Mouse (Mus musculus): Measurements from ENCODE around the gene Tmem216. TPM values are rescaled to one million over a fixed set of nuclear protein-coding genes. Genes with fewer than 3 reads are reported as not detected.

The Tmem216 gene
- polyA plus RNA-seq (2014; fragmentation: Illumina TruSeq; extraction: RNeasy Lipid Tissue Mini Kit (QIAGEN cat#74804); ENCODE audit: low read depth, low replicate concordance), result 3.7 TPM

DNA sequence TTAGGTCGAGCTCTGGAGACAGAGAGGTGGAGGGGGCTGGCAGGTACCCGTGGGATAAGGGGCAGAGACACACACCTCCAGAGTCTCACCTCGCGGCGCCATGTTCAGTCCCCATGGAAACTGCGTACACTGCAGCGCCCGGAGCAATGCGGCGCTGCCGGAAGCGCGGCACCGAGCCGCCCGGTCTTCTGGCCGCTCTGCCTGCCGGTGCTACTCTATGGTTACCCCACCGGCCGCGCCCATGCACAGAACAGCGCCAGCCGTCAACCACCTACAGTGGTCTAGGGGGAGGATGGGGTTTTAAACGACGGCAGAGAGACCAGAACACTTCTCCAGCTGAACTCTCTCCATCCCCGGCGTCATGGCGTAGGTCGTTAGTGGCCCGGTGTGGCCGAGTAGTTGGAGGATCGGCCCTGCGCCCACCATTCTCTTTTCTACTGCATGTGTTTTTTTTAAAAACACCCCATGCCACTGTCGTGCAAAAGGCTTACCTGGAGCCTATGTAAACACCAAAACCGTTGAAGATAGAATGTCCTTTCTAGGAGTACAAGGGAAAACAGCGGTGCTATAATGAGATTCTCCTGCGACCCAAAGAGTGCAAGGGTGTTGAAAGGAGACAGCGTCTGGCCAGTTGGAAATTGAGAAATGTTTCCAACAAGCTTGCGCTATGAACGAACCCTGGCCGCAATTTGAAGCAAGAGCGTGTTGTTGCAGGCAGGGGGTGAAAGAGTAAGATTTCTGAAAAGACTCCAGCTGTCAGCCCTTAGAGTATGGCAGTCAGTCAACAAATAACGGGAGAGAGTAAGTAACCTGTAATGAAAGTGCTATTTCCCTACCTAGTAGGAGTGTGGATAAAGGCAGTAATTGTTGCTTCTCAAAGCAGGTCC lies at the start of gene Tmem216:
TSS of gene Tmem216 (minus strand) at position 615 of the 887 bp plus-strand sequence.

GRCm38 (mm10) chr19:10605293-10605900 lies 49.4 kb upstream of the Tmem216 start, which contains the start of the genes Ddb1 and Tkfc:
TSS of gene Ddb1 (plus strand) at chr19:10605327.
TSS of gene Tkfc (minus strand) at chr19:10605654.

DNA sequence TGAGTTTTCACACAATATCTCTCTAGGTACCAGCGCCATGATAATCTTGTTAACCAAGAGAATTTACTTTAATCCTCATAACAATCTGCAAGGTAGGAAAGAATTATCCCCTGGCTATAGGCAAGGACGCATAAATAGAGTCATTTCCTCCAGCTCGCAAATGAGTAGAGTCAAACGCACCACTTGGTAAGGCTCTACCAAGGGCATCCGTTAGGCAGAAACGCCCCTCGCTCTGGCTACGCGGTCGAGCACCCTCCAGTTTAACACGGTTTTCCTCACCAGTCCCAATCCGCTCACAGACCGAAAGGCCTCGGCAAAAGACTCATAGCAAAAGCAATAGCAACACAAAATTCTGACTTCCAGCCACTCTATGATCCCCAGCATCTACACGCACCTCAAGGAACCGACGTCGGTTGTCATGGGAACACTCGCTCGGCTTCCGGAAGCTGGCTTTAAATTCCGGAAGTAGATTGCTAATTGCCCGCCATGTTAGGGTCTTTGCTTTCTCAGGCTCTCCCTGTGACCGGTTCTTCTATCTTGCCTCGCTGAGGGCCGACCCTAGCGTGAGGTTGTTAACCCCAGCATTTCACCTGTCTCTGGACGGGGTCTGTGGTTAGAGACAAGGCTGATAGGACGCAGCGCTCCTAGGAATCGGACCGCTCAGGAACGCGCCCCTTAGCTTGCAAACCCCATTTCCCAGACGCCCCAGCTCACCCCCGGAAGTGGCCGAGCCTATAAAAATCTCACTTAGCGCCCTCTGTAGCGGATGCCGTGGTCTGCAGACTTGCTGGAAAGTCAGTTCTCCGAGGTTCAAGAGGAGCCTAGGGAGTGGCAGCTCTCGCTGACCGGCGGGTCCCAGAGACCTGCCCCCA lies 20.9 kb upstream of the Tmem216 start, which contains the start of the genes Cyb561a3 and Tmem138:
TSS of gene Cyb561a3 (plus strand) at position 483 of the 872 bp plus-strand sequence.
TSS of gene Tmem138 (minus strand) at position 673 of the 872 bp plus-strand sequence.

GRCm38 (mm10) chr19:10525910-10526309 lies 30.1 kb downstream of the Tmem216 start, which contains the start of gene Sdhaf2:
TSS of gene Sdhaf2 (minus strand) at chr19:10526142.

GRCm38 (mm10) chr19:10525106-10525901 lies 30.7 kb downstream of the Tmem216 start, which contains the start of gene Cpsf7:
TSS of gene Cpsf7 (plus strand) at chr19:10525266.

Other genes with a start within 250 kb of the Tmem216 start
- 10.9 TPM for gene Syt7, start 167.1 kb downstream of the Tmem216 start, polyA plus RNA-seq (2014; fragmentation: Illumina TruSeq; extraction: RNeasy Lipid Tissue Mini Kit (QIAGEN cat#74804); ENCODE audit: low read depth, low replicate concordance)
- gene Lrrc10b, start 98.8 kb downstream of the Tmem216 start, polyA plus RNA-seq (2014; fragmentation: Illumina TruSeq; extraction: RNeasy Lipid Tissue Mini Kit (QIAGEN cat#74804); ENCODE audit: low read depth, low replicate concordance), result not detected
- not detected for gene Ppp1r32, start 73.3 kb downstream of the Tmem216 start, polyA plus RNA-seq (2014; fragmentation: Illumina TruSeq; extraction: RNeasy Lipid Tissue Mini Kit (QIAGEN cat#74804); ENCODE audit: low read depth, low replicate concordance)
- gene Cpsf7, start 31.0 kb downstream of the Tmem216 start, polyA plus RNA-seq (2014; fragmentation: Illumina TruSeq; extraction: RNeasy Lipid Tissue Mini Kit (QIAGEN cat#74804); ENCODE audit: low read depth, low replicate concordance), result 84.1 TPM
- gene Sdhaf2, start 30.1 kb downstream of the Tmem216 start, polyA plus RNA-seq (2014; fragmentation: Illumina TruSeq; extraction: RNeasy Lipid Tissue Mini Kit (QIAGEN cat#74804); ENCODE audit: low read depth, low replicate concordance), result 62.6 TPM
- gene Cyb561a3, start 20.9 kb upstream of the Tmem216 start, polyA plus RNA-seq (2014; fragmentation: Illumina TruSeq; extraction: RNeasy Lipid Tissue Mini Kit (QIAGEN cat#74804); ENCODE audit: low read depth, low replicate concordance), result 5.0 TPM
- gene Tmem138, start 21.1 kb upstream of the Tmem216 start, polyA plus RNA-seq (2014; fragmentation: Illumina TruSeq; extraction: RNeasy Lipid Tissue Mini Kit (QIAGEN cat#74804); ENCODE audit: low read depth, low replicate concordance), result 4.2 TPM
- 65.6 TPM for gene Ddb1, start 49.1 kb upstream of the Tmem216 start, polyA plus RNA-seq (2014; fragmentation: Illumina TruSeq; extraction: RNeasy Lipid Tissue Mini Kit (QIAGEN cat#74804); ENCODE audit: low read depth, low replicate concordance)
- gene Tkfc, start 49.4 kb upstream of the Tmem216 start, polyA plus RNA-seq (2014; fragmentation: Illumina TruSeq; extraction: RNeasy Lipid Tissue Mini Kit (QIAGEN cat#74804); ENCODE audit: low read depth, low replicate concordance), result 1.5 TPM
- gene Vwce, start 78.0 kb upstream of the Tmem216 start, polyA plus RNA-seq (2014; fragmentation: Illumina TruSeq; extraction: RNeasy Lipid Tissue Mini Kit (QIAGEN cat#74804); ENCODE audit: low read depth, low replicate concordance), result not detected
- gene Pga5, start 121.8 kb upstream of the Tmem216 start, polyA plus RNA-seq (2014; fragmentation: Illumina TruSeq; extraction: RNeasy Lipid Tissue Mini Kit (QIAGEN cat#74804); ENCODE audit: low read depth, low replicate concordance), result not detected
- 4.3 TPM for gene Vps37c, start 132.5 kb upstream of the Tmem216 start, polyA plus RNA-seq (2014; fragmentation: Illumina TruSeq; extraction: RNeasy Lipid Tissue Mini Kit (QIAGEN cat#74804); ENCODE audit: low read depth, low replicate concordance)
- 0.54 TPM for gene Cd5, start 182.8 kb upstream of the Tmem216 start, polyA plus RNA-seq (2014; fragmentation: Illumina TruSeq; extraction: RNeasy Lipid Tissue Mini Kit (QIAGEN cat#74804); ENCODE audit: low read depth, low replicate concordance)